Mouse (Mus musculus) forebrain, embryonic 15.5 days (tissue): ENCODE results near the gene Tinf2. TPM values are rescaled to one million over a fixed set of nuclear protein-coding genes. Genes with fewer than 3 reads are reported as not detected.

Source experiments
- ATAC-seq: fragments of 200-750 bp; cut with Nextera tagmentation; replicated peaks from 2 replicates; pipeline ENCODE4 v1.8.0; 2017; ENCODE audit warnings: mild to moderate bottlenecking, moderate TSS enrichment, moderate library complexity
- H3K27ac ChIP-seq: fragments of 300-500 bp; sonication (generic); replicated peaks from 2 replicates; pipeline ENCODE4 v1.5.1; 2015; ENCODE audit warnings: mild to moderate bottlenecking, inconsistent platforms
- H3K27me3 ChIP-seq: fragments of 300-500 bp; sonication (generic); 2 replicates; pipeline ENCODE4 v1.6.1; 2015; ENCODE audit warnings: inconsistent platforms
- H3K36me3 ChIP-seq: fragments of 300-500 bp; sonication (generic); 2 replicates; pipeline ENCODE4 v1.6.1; 2015; ENCODE audit warnings: mild to moderate bottlenecking, inconsistent platforms
- H3K4me1 ChIP-seq: fragments of 300-500 bp; sonication (generic); 2 replicates; pipeline ENCODE4 v1.6.1; 2015; ENCODE audit warnings: inconsistent platforms
- H3K4me2 ChIP-seq: fragments of 300-500 bp; sonication (generic); replicated peaks from 2 replicates; pipeline ENCODE4 v1.6.1; 2015; ENCODE audit warnings: mild to moderate bottlenecking, inconsistent platforms
- H3K4me3 ChIP-seq: fragments of 300-500 bp; sonication (generic); 2 replicates; pipeline ENCODE4 v1.5.1; 2015; ENCODE audit warnings: mild to moderate bottlenecking, inconsistent platforms
- H3K9ac ChIP-seq: fragments of 300-500 bp; sonication (generic); replicated peaks from 2 replicates; pipeline ENCODE4 v1.6.1; 2015; ENCODE audit warnings: mild to moderate bottlenecking, inconsistent platforms
- H3K9me3 ChIP-seq: fragments of 300-500 bp; sonication (generic); 2 replicates; pipeline ENCODE4 v1.6.1; 2016; ENCODE audit warnings: inconsistent platforms
- whole genome bisulfite sequencing: fragments of 180-500 bp; shearing (Covaris S2); methylation state at CpG from one replicate; pipeline ENCODE4 v1.1.7; 2015; ENCODE audit warnings: mixed read lengths; 5-methylcytosine and 5-hydroxymethylcytosine counted together
- polyA plus RNA-seq: library from polyadenylated mRNA; unstranded; fragments of >200 nt; fragmentation: Nextera tagmentation; extraction: Ambion mirVana; gene quantifications from 2 replicates; pipeline ENCODE4 v1.2.1, GENCODE M21; 2015

Gene Tinf2
- 32.9 and 36.2 TPM in 2 replicates for polyA plus RNA-seq

DNA sequence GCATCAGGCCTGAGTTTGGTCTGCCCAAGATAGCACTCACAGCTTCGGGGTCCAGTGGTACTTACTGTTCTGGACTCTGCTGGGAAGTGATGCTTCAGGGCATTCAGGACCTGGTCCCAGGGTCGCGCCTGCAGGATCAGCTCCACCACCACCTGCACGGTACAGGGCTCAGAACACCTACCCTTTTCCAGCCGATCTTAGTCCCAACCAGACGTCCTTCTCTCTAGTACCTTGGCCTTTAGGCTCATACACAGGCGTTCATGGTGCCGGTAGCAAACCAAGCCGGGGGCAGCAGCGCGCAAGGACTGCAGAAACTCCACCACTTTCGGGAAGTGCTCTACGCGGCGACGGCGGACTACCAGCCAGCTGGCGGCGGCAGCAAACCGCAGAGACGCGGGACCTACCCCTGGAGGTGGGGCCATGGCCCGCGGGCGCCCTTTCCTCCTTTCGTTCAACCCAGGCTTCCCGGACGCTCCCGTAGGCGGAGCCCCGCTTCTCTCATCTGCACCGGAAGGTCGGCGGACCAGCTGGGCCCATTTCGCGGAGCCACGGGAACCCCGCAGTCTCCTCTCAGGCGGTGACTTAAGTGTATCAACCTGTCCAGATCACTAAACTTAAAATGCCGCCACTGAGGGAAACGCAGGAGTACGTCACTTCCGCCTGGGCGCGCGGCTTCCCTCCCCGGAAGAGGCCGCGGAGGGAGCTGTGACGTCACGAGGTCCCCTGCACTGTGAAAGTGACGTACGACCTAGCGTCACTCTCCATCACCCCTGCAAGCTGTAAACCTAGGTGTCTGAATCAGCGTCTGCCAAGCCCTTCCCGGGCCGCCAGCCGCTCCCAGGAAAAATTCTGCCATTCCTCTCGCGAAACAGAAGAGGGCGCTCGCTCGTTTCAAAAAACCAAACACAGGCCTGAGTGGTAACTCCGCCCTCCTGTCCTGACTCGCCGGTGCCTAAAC lies at the start of gene Tinf2:
Gene Tinf2 (minus strand): TSS at position 661 of the 958 bp plus-strand sequence.
- H3K27me3 ChIP-seq: no peaks in the 10 kb centered on the region
- H3K4me3 ChIP-seq: peak within 1 kb of the TSS; percentile 79
- peaks cover 11% of the 10 kb centered on the region for H3K4me1 ChIP-seq
- peak; percentile 98 for ATAC-seq
- no peaks in the 10 kb centered on the region for H3K9me3 ChIP-seq
- peaks cover 34% of the 10 kb centered on the region for H3K36me3 ChIP-seq
- under 1% methylated on average over 66 of the region's 66 CpGs for WGBS
- peak within 1 kb of the TSS; percentile 73 for H3K27ac ChIP-seq
- H3K4me2 ChIP-seq: peak within 1 kb of the TSS; percentile 90
- H3K9ac ChIP-seq: peak within 1 kb of the TSS; percentile 66

- peak overlapping the region; percentile 52; the same call in 1 of the 2 replicates for H3K27ac ChIP-seq
- no peak overlapping the region for H3K4me3 ChIP-seq
- peaks cover 11% of the 10 kb centered on the region for H3K4me1 ChIP-seq
- peak; percentile 64 for ATAC-seq
- no peaks in the 10 kb centered on the region for H3K36me3 ChIP-seq
- 57% methylated on average over 7 of the region's 7 CpGs for WGBS
- H3K9me3 ChIP-seq: no peaks in the 10 kb centered on the region
- no peaks in the 10 kb centered on the region for H3K27me3 ChIP-seq
- H3K9ac ChIP-seq: no peak overlapping the region
- H3K4me2 ChIP-seq: no peak overlapping the region
Observed at GRCm38 (mm10) chr14:55730531-55731032, 49.0 kb upstream of the Tinf2 start.

DNA sequence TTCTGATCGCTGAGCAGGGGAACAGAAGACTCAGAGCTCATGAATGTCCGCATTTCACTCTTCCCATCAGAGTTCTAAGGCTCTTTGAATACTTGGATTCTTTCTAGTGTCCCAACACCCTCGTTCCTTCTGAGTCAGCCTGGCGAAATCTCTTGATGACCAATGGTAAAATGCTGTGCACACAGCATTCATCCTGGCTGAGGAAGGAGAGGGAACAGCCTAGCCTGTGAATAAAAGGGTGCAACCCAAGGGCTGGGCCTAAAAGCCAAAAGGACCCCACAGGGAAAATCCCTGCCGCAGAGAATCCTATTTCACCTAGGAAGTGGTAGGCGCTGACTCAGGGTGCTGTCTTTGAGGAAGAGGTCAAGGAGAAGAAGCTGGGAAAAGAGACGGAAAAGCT lies 48.5 kb upstream of the Tinf2 start:
- 63% methylated on average over 7 of the region's 7 CpGs for WGBS
- Histone ChIP-seq H3K4me2 (no peak overlapping the region), H3K9ac (no peak overlapping the region), H3K4me3 (no peak overlapping the region), H3K9me3 (no peaks in the 10 kb centered on the region), H3K27ac (peak overlapping the region; percentile 52; the same call in 1 of the 2 replicates), H3K36me3 (no peaks in the 10 kb centered on the region), H3K27me3 (no peaks in the 10 kb centered on the region), H3K4me1 (peaks cover 11% of the 10 kb centered on the region)
- ATAC-seq: peak; percentile 19; the same call in 1 of the 2 replicates

GRCm38 (mm10) chr14:55727889-55728685 lies 46.5 kb upstream of the Tinf2 start:
- H3K9ac ChIP-seq: no peak overlapping the region
- H3K36me3 ChIP-seq: no peaks in the 10 kb centered on the region
- H3K27me3 ChIP-seq: no peaks in the 10 kb centered on the region
- H3K4me2 ChIP-seq: no peak overlapping the region
- WGBS: 73% methylated on average over 8 of the region's 8 CpGs
- H3K4me1 ChIP-seq: peaks cover 11% of the 10 kb centered on the region
- no peaks in the 10 kb centered on the region for H3K9me3 ChIP-seq
- no peak overlapping the region for H3K27ac ChIP-seq
- H3K4me3 ChIP-seq: no peak overlapping the region
- ATAC-seq: no peak

GRCm38 (mm10) chr14:55726261-55726660 lies 44.6 kb upstream of the Tinf2 start:
- no peak for ATAC-seq
- Histone ChIP-seq H3K4me1 (peaks cover 20% of the 10 kb centered on the region), H3K27me3 (no peaks in the 10 kb centered on the region), H3K36me3 (no peaks in the 10 kb centered on the region), H3K27ac (no peak overlapping the region), H3K4me3 (no peak overlapping the region), H3K9me3 (no peaks in the 10 kb centered on the region), H3K4me2 (no peak overlapping the region), H3K9ac (no peak overlapping the region)

DNA sequence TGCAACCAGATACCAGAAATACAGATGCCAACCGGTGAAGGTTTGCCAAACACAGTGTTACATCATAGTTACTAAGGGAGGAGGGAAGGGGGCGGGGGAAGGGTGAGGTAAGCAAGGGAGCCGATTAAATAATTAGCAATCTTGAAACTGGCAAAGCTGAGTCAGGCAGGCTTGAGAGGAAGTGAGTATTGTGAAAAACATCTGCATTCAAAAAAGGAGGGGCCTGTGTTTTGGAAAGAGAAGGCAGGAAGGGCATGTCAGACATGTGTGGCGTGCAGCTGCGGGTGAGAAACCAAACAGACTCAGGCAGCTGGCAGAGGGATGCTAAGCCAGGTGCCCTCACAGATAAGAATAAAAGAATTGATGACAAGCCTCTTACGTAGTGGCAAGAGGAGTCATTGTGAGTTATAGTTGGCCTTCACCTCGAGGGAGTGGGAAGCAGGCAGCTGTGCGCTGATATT lies 42.8 kb upstream of the Tinf2 start:
- WGBS: 63% methylated on average over 8 of the region's 8 CpGs
- Histone ChIP-seq H3K36me3 (0 out of 2 replicates have a peak, but pooled peaks cover 4% of the 10 kb centered on the region), H3K4me1 (peaks cover 13% of the 10 kb centered on the region), H3K9ac (no peak overlapping the region), H3K4me3 (no peak overlapping the region), H3K27ac (no peak overlapping the region), H3K9me3 (no peaks in the 10 kb centered on the region), H3K4me2 (no peak overlapping the region), H3K27me3 (no peaks in the 10 kb centered on the region)
- ATAC-seq: no peak

DNA sequence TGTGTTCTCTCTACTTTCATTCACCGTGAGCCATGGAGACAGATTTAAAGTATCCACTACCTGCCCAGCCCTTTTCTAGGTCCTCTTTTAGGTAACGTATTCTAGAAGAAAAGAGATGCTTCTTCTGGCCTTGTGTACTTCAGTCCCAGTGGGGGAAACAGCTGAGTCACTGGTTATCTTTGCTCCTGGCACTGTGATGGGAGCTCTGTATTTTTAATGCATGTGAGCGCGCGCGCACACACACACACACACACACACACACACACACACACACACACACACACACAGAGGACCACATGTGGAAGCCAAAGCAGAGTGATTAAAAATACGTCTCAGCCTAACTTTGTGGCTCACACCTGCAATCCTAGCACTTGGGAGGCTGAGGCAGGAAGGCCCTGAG lies 41.8 kb upstream of the Tinf2 start:
- Histone ChIP-seq H3K27ac (no peak overlapping the region), H3K4me1 (peaks cover 13% of the 10 kb centered on the region), H3K4me3 (no peak overlapping the region), H3K9ac (no peak overlapping the region), H3K4me2 (no peak overlapping the region), H3K36me3 (0 out of 2 replicates have a peak, but pooled peaks cover 5% of the 10 kb centered on the region), H3K27me3 (no peaks in the 10 kb centered on the region), H3K9me3 (no peaks in the 10 kb centered on the region)
- WGBS: 89% methylated on average over 7 of the region's 7 CpGs
- no peak for ATAC-seq

DNA sequence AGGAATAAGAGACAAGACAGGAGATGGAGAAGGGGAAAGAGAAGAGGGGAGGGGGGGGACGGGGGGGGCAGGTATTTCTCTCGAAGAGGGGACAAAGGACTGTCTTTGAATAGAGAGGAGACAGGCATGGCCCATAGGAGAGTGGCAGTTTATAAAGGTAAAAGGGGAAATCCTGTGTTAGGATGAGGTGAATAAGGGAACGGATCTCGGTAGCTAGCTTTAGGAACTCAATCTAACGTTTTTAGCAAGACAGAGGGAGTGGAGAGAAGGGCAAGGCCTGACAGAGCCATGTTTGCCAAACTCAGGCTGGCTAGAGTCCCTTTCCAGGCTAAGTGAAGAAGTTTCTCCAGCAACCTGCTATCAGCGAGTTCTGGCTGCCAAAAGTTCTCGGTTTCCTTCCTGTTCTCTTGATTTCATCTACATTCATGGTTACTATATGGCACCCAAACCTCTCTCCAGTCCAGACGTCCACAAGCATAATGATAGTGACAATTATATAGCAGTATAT lies 40.9 kb upstream of the Tinf2 start:
- H3K36me3 ChIP-seq: peaks cover 10% of the 10 kb centered on the region; the same call in 1 of the 2 replicates
- H3K4me1 ChIP-seq: peaks cover 13% of the 10 kb centered on the region
- H3K4me3 ChIP-seq: peak overlapping the region; percentile 93
- peak overlapping the region; percentile 92 for H3K27ac ChIP-seq
- H3K9ac ChIP-seq: peak overlapping the region; percentile 81
- ATAC-seq: no peak
- H3K9me3 ChIP-seq: no peaks in the 10 kb centered on the region
- H3K4me2 ChIP-seq: peak overlapping the region; percentile 53
- no peaks in the 10 kb centered on the region for H3K27me3 ChIP-seq
- WGBS: 47% methylated on average over 8 of the region's 8 CpGs

DNA sequence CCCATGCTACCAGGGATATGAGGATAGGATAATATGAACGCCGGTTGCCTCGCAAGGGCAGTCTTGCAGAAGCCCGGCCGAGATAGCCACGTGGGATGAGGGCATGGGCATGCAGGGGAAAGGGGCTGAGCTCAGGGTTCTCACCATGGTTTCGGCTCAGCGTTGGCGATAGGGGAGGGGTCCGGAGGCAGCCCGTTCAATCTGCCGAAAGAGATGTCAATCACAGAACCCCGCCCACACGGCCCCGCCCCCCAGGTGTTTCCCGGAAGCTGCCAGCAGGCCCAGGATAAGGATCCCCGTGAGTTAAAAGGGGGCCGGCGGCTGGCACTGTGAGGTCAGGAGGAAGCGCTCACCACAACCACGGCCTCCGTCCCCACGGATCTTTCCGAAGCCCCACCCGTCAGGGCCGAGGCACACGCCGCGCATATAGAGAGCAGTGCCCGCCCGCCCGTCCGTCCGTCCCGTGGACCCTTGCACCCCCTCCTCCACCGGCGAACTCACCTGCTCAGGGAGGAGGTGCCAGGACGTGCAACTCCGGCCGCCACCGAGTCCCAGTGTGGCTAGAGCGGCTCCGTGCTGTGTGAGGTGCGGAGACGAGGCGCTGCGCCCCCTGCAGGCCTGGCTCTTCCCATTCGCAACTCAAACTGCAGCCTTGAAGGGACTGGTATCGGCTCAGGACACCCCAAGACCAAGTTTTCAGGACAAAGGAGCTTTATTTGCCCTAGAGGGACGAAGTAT lies 40.2 kb upstream of the Tinf2 start, which contains the start of gene Rabggta:
Gene Rabggta (minus strand): TSS at position 564 of the 738 bp plus-strand sequence.
- peak within 1 kb of the TSS; percentile 92 for H3K27ac ChIP-seq
- peak within 1 kb of the TSS; percentile 81 for H3K9ac ChIP-seq
- no peaks in the 10 kb centered on the region for H3K9me3 ChIP-seq
- no peaks in the 10 kb centered on the region for H3K27me3 ChIP-seq
- H3K4me3 ChIP-seq: peak within 1 kb of the TSS; percentile 93
- WGBS: under 1% methylated on average over 50 of the region's 50 CpGs
- peak within 1 kb of the TSS; percentile 53 for H3K4me2 ChIP-seq
- peak; percentile 96 for ATAC-seq
- H3K36me3 ChIP-seq: peaks cover 13% of the 10 kb centered on the region; the same call in 1 of the 2 replicates
- peaks cover 13% of the 10 kb centered on the region for H3K4me1 ChIP-seq

- ATAC-seq: no peak
- H3K4me3 ChIP-seq: peak overlapping the region; percentile 93
- H3K36me3 ChIP-seq: peaks cover 15% of the 10 kb centered on the region; the same call in 1 of the 2 replicates
- peaks cover 13% of the 10 kb centered on the region for H3K4me1 ChIP-seq
- peak overlapping the region; percentile 81; the same call in 1 of the 2 replicates for H3K9ac ChIP-seq
- H3K4me2 ChIP-seq: peak overlapping the region; percentile 53
- H3K27ac ChIP-seq: no peak overlapping the region
- H3K27me3 ChIP-seq: no peaks in the 10 kb centered on the region
- H3K9me3 ChIP-seq: no peaks in the 10 kb centered on the region
- WGBS: 75% methylated on average over 6 of the region's 6 CpGs
Observed at GRCm38 (mm10) chr14:55721076-55721475, 39.5 kb upstream of the Tinf2 start.

DNA sequence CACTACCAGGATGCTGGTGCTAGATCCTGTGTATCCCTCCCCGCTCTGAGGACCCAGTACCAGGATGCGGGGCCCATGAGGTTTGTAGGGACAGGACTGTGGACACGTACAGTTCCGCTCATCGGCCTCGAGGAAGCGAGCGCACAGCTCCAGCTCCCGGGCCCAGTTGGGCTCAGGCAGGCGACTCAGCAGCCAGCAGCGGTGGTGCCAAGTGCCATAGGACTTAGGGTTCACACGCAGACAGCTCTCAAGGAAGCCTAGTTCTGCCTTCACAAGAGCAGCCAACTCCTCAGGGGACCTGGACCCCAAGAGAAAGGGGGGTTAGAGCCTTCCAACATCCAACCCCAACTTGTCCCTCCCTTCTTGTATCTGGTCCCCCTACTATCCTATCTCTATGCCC lies 39.0 kb upstream of the Tinf2 start:
- Histone ChIP-seq H3K9ac (no peak overlapping the region), H3K36me3 (peaks cover 15% of the 10 kb centered on the region; the same call in 1 of the 2 replicates), H3K4me3 (no peak overlapping the region), H3K9me3 (no peaks in the 10 kb centered on the region), H3K4me2 (no peak overlapping the region), H3K4me1 (peaks cover 13% of the 10 kb centered on the region), H3K27me3 (no peaks in the 10 kb centered on the region), H3K27ac (no peak overlapping the region)
- WGBS: 94% methylated on average over 12 of the region's 12 CpGs
- ATAC-seq: no peak
